Mouse (Mus musculus): ENCODE data around the gene 2310022A10Rik. TPM values are rescaled to one million over a fixed set of nuclear protein-coding genes. Genes with fewer than 3 reads are reported as not detected.

The 2310022A10Rik gene
- polyA plus RNA-seq, 1 experiment = 32.1 TPM

DNA sequence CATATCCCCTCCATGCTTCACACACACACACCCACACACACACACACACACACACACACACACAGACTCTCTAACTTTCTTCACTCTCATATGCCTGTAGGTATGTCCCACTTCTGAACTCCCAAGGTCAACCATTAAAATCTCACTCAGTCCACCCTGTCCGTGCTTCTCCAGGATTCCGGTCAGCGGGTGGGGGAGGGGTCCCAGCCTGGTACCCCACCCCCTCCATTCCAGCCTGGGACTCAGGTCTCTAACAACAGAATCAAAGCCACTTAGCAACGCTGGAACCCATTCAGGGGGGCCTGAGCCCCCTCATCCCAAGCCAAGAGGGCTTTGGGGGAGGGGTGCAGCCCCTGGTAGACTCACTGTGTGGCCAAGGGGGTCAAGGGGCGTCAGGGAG lies 30.1 kb upstream of the 2310022A10Rik start, which contains the start of gene Hipk4:
Gene Hipk4, plus strand, starts transcription at position 301 of the 400 bp plus-strand sequence.
- peaks cover 15% of the 10 kb centered on the region for H3K36me3 ChIP-seq (replicated peaks; ENCODE audit: low read length)
- H3K4me3 ChIP-seq (replicated peaks) = peak within 1 kb of the TSS; percentile 3
- no peak for TF ChIP-seq GATA1 (IDR thresholded peaks at IDR 0.05; ENCODE audit: borderline replicate concordance, low read length)
- no peaks in the 10 kb centered on the region for H3K27me3 ChIP-seq (replicated peaks)
- H3K9me3 ChIP-seq = peaks cover 17% of the 10 kb centered on the region
- peaks cover 26% of the 10 kb centered on the region for H3K4me1 ChIP-seq

- Histone ChIP-seq H3K9me3 (peaks cover 15% of the 10 kb centered on the region), H3K36me3 (replicated peaks; ENCODE audit: low read length) (peaks cover 15% of the 10 kb centered on the region), H3K4me3 (replicated peaks) (no peak overlapping the region), H3K27me3 (replicated peaks) (no peaks in the 10 kb centered on the region), H3K4me1 (peaks cover 26% of the 10 kb centered on the region)
- TF ChIP-seq GATA1 (IDR thresholded peaks at IDR 0.05; ENCODE audit: borderline replicate concordance, low read length) = no peak
- TF ChIP-seq FLI1 (IDR thresholded peaks at IDR 0.05; ENCODE audit: low read length) = no peak
Observed at GRCm38 (mm10) chr7:27523805-27524204, 29.2 kb upstream of the 2310022A10Rik start.

- Histone ChIP-seq H3K36me3 (replicated peaks; ENCODE audit: low read length) (peaks cover 16% of the 10 kb centered on the region), H3K27me3 (replicated peaks) (peaks cover 2% of the 10 kb centered on the region), H3K4me3 (replicated peaks) (peak overlapping the region; percentile 68), H3K9me3 (no peaks in the 10 kb centered on the region), H3K4me1 (peaks cover 16% of the 10 kb centered on the region)
- TF ChIP-seq FLI1 (IDR thresholded peaks at IDR 0.05; ENCODE audit: low read length) (no peak), GATA1 (IDR thresholded peaks at IDR 0.05; ENCODE audit: borderline replicate concordance, low read length) (no peak)
Observed at GRCm38 (mm10) chr7:27526039-27526827, 26.8 kb upstream of the 2310022A10Rik start.

GRCm38 (mm10) chr7:27529070-27529469 lies 24.0 kb upstream of the 2310022A10Rik start:
- H3K36me3 ChIP-seq (replicated peaks; ENCODE audit: low read length) = peaks cover 34% of the 10 kb centered on the region
- TF ChIP-seq GATA1 (IDR thresholded peaks at IDR 0.05; ENCODE audit: borderline replicate concordance, low read length) (no peak), FLI1 (IDR thresholded peaks at IDR 0.05; ENCODE audit: low read length) (no peak)
- peaks cover 20% of the 10 kb centered on the region for H3K4me1 ChIP-seq
- H3K9me3 ChIP-seq = no peaks in the 10 kb centered on the region
- peaks cover 2% of the 10 kb centered on the region for H3K27me3 ChIP-seq (replicated peaks)
- H3K4me3 ChIP-seq (replicated peaks) = peak overlapping the region; percentile 18

GRCm38 (mm10) chr7:27530937-27531336 lies 22.1 kb upstream of the 2310022A10Rik start:
- TF ChIP-seq GATA1 (IDR thresholded peaks at IDR 0.05; ENCODE audit: borderline replicate concordance, low read length) = no peak
- TF ChIP-seq FLI1 (IDR thresholded peaks at IDR 0.05; ENCODE audit: low read length) = no peak
- no peak overlapping the region for H3K4me3 ChIP-seq (replicated peaks)
- no peaks in the 10 kb centered on the region for H3K9me3 ChIP-seq
- H3K36me3 ChIP-seq (replicated peaks; ENCODE audit: low read length) = peaks cover 40% of the 10 kb centered on the region
- peaks cover 2% of the 10 kb centered on the region for H3K27me3 ChIP-seq (replicated peaks)
- H3K4me1 ChIP-seq = peaks cover 23% of the 10 kb centered on the region

DNA sequence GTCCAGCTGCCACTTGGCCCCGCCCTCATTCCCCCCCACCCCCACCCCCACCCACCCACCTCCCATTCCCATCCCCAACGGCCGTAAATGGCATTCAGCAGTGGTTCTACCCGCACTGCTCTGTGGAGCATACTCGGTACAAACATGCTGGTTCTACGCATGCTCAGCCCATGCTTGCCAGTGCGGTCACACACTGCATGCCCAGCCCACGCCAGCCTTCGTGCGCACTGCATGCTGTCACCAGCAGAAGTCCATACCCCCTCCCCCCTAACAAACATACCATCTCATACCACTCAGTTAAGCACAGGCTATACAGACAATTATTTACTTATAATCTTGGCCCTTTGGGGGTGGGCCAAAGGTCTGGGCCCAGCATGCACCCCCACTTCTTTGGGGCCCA lies 21.3 kb upstream of the 2310022A10Rik start:
- Histone ChIP-seq H3K4me1 (peaks cover 22% of the 10 kb centered on the region), H3K9me3 (no peaks in the 10 kb centered on the region), H3K27me3 (replicated peaks) (peaks cover 2% of the 10 kb centered on the region), H3K36me3 (replicated peaks; ENCODE audit: low read length) (peaks cover 45% of the 10 kb centered on the region), H3K4me3 (replicated peaks) (no peak overlapping the region)
- TF ChIP-seq FLI1 (IDR thresholded peaks at IDR 0.05; ENCODE audit: low read length) (no peak), GATA1 (IDR thresholded peaks at IDR 0.05; ENCODE audit: borderline replicate concordance, low read length) (no peak)

GRCm38 (mm10) chr7:27532480-27533050 lies 20.5 kb upstream of the 2310022A10Rik start:
- TF ChIP-seq FLI1 (IDR thresholded peaks at IDR 0.05; ENCODE audit: low read length) (no peak), GATA1 (IDR thresholded peaks at IDR 0.05; ENCODE audit: borderline replicate concordance, low read length) (no peak)
- Histone ChIP-seq H3K27me3 (replicated peaks) (peaks cover 2% of the 10 kb centered on the region), H3K4me3 (replicated peaks) (no peak overlapping the region), H3K4me1 (peaks cover 22% of the 10 kb centered on the region), H3K36me3 (replicated peaks; ENCODE audit: low read length) (peaks cover 50% of the 10 kb centered on the region), H3K9me3 (no peaks in the 10 kb centered on the region)

GRCm38 (mm10) chr7:27535386-27535785 lies 17.6 kb upstream of the 2310022A10Rik start:
- Histone ChIP-seq H3K36me3 (replicated peaks; ENCODE audit: low read length) (peaks cover 57% of the 10 kb centered on the region), H3K4me1 (peaks cover 31% of the 10 kb centered on the region), H3K27me3 (replicated peaks) (peaks cover 5% of the 10 kb centered on the region), H3K4me3 (replicated peaks) (no peak overlapping the region), H3K9me3 (no peaks in the 10 kb centered on the region)
- TF ChIP-seq GATA1 (IDR thresholded peaks at IDR 0.05; ENCODE audit: borderline replicate concordance, low read length) (no peak), FLI1 (IDR thresholded peaks at IDR 0.05; ENCODE audit: low read length) (no peak)

DNA sequence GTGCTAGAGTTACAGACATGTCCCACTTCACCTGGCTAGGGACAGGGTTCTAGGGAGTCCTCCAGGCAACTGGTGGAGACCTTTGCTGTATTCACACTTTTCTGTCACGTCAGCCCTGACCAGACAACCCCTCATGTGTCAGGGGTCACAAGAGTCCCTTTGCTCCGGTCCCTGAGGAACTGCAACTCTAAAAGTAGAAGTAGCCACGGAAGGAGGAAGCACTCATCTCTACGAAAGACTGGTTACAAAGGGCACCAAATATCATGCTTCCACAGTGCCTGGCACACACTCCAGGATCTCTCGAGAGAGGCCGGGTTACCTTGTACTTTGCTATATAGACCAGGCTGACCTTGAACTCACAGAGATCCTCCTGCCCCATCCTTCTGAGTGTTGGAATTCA lies 16.4 kb upstream of the 2310022A10Rik start:
- peaks cover 58% of the 10 kb centered on the region for H3K36me3 ChIP-seq (replicated peaks; ENCODE audit: low read length)
- no peaks in the 10 kb centered on the region for H3K9me3 ChIP-seq

DNA sequence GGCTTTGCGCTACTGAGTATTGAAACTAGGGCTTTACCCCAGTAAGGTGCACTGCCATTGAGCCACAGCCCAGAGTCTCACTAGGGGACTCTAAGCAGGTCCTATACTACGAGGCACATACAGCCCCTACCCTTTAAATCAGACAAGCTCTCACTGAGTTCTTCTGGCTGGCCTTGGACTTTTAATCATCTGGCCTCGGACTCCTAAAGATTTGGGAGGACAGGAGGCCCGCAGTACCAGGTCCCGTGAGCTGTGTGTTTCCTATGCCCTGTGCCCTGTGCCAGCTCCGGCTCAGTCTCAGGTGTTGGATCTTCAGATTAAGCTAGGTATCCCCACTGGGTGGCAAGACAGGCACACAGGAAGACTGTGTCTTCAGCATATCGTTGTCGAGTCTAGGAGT lies 15.0 kb upstream of the 2310022A10Rik start:
- H3K36me3 ChIP-seq (replicated peaks; ENCODE audit: low read length) = peaks cover 45% of the 10 kb centered on the region
- H3K9me3 ChIP-seq = no peaks in the 10 kb centered on the region
- no peak overlapping the region for H3K4me3 ChIP-seq (replicated peaks)
- H3K4me1 ChIP-seq = peaks cover 54% of the 10 kb centered on the region
- TF ChIP-seq FLI1 (IDR thresholded peaks at IDR 0.05; ENCODE audit: low read length) (no peak), GATA1 (IDR thresholded peaks at IDR 0.05; ENCODE audit: borderline replicate concordance, low read length) (no peak)
- H3K27me3 ChIP-seq (replicated peaks) = peaks cover 5% of the 10 kb centered on the region

More for the DNA sequence above, 16.4 kb upstream of the 2310022A10Rik start:
- H3K4me1 ChIP-seq = peaks cover 43% of the 10 kb centered on the region
- H3K4me3 ChIP-seq (replicated peaks) = no peak overlapping the region
- TF ChIP-seq FLI1 (IDR thresholded peaks at IDR 0.05; ENCODE audit: low read length) (no peak), GATA1 (IDR thresholded peaks at IDR 0.05; ENCODE audit: borderline replicate concordance, low read length) (no peak)
- peaks cover 5% of the 10 kb centered on the region for H3K27me3 ChIP-seq (replicated peaks)
